Mouse (Mus musculus) embryonic stem cell, embryonic (primary cell): ENCODE data around the gene Anks1.

ENCODE experiments used
- CTCF ChIA-PET, 4 experiments: fragments of 300-600 bp in 2 of 4; fragments of 350-600 bp in 2 of 4; sonication (Branson Sonifier 250); formaldehyde crosslinking; loops; one replicate each; lab custom pipeline; 2022; ENCODE audit warnings: inconsistent platforms in 2 of 4; lab: Charles Lee
- POLR2A ChIA-PET, 4 experiments: fragments of 300-600 bp in 2 of 4; fragments of 350-600 bp in 2 of 4; sonication (Branson Sonifier 250); formaldehyde crosslinking; loops; one replicate each; lab custom pipeline; 2022; ENCODE audit warnings: antibody characterized with exemption in 4 of 4, inconsistent platforms in 1 of 4; lab: Charles Lee

Anks1 gene

GRCm38 (mm10) chr17:28058346-28058745 lies 149.2 kb downstream of the Anks1 start:
- CTCF ChIA-PET, result interaction anchor here (0.5 to 3.6 kb wide), 10 partner anchors 9 to 351 kb away, joined by 3 to 36 read pairs (median 4); partner anchors contain the start of gene Tcp11 (in 1 of the 4)
- POLR2A ChIA-PET, result interaction anchor here in 2 of 4 experiments (0.8 to 7.4 kb wide), 16 partner anchors 9 to 96 kb away, joined by 3 to 28 read pairs (median 5); no protein-coding TSS in a partner anchor

- ChIA-PET CTCF (interaction anchor here (0.6 to 3.4 kb wide), 41 partner anchors 9 to 352 kb away, joined by 3 to 50 read pairs (median 7); partner anchors contain the start of gene Tcp11 (in 1 of the 4)), POLR2A (interaction anchor here in 3 of 4 experiments (0.7 to 7.4 kb wide), 24 partner anchors 8 to 204 kb away, joined by 3 to 28 read pairs (median 6); partner anchors contain the start of genes Tcp11 (in 1 of the 3) and Uhrf1bp1 (in 1 of the 3))
Measured at GRCm38 (mm10) chr17:28060681-28061080, 151.6 kb downstream of the Anks1 start.

GRCm38 (mm10) chr17:28061472-28061871 lies 152.4 kb downstream of the Anks1 start:
- ChIA-PET CTCF (interaction anchor here (0.5 to 3.4 kb wide), 85 partner anchors 8 to 412 kb away, joined by 3 to 50 read pairs (median 4); partner anchors contain the start of genes Tcp11 (in 2 of the 4), Anks1 (in 1 of the 4) and Uhrf1bp1 (in 1 of the 4)), POLR2A (interaction anchor here (0.5 to 7.4 kb wide), 40 partner anchors 9 to 505 kb away, joined by 3 to 28 read pairs (median 4); partner anchors contain the start of genes Tcp11 (in 2 of the 4), Def6 (in 1 of the 4) and Hmga1 (in 1 of the 4))

GRCm38 (mm10) chr17:28062710-28063109 lies 153.6 kb downstream of the Anks1 start:
- ChIA-PET POLR2A (interaction anchor here in 2 of 4 experiments (0.9 to 7.4 kb wide), 6 partner anchors 11 to 207 kb away, joined by 3 to 28 read pairs (median 8); partner anchors contain the start of gene Uhrf1bp1 (in 1 of the 2)), CTCF (interaction anchor here in 2 of 4 experiments (1.1 to 3.4 kb wide), 7 partner anchors 9 to 98 kb away, joined by 3 to 50 read pairs (median 16); no protein-coding TSS in a partner anchor)

- POLR2A ChIA-PET, result interaction anchor here in 2 of 4 experiments (0.9 to 7.4 kb wide), 6 partner anchors 11 to 207 kb away, joined by 3 to 28 read pairs (median 6); partner anchors contain the start of gene Uhrf1bp1 (in 1 of the 2)
Measured at GRCm38 (mm10) chr17:28063163-28063562, 154.1 kb downstream of the Anks1 start.

GRCm38 (mm10) chr17:28067303-28067702 lies 158.2 kb downstream of the Anks1 start:
- ChIA-PET CTCF (interaction anchor here in 1 of 4 experiments (0.6 to 1.2 kb wide), 2 partner anchors 19 to 46 kb away, joined by 3 to 11 read pairs; no protein-coding TSS in a partner anchor), POLR2A (interaction anchor here in 2 of 4 experiments (0.6 to 2.4 kb wide), 7 partner anchors 9 to 735 kb away, joined by 3 to 5 read pairs (median 3); no protein-coding TSS in a partner anchor)

More at GRCm38 (mm10) chr17:28063163-28063562, 154.1 kb downstream of the Anks1 start:
- CTCF ChIA-PET, result interaction anchor here in 2 of 4 experiments (1.1 to 3.2 kb wide), 3 partner anchors 10 to 15 kb away, joined by 3 to 50 read pairs (median 34); no protein-coding TSS in a partner anchor

- CTCF ChIA-PET, result interaction anchor here (0.6 to 2.6 kb wide), 24 partner anchors 8 to 825 kb away, joined by 3 to 18 read pairs (median 4); partner anchors contain the start of gene Tcp11 (in 2 of the 4)
- POLR2A ChIA-PET, result interaction anchor here (0.5 to 2.4 kb wide), 29 partner anchors 8 to 487 kb away, joined by 3 to 15 read pairs (median 4); partner anchors contain the start of gene Tcp11 (in 3 of the 4)
Measured at GRCm38 (mm10) chr17:28069446-28069845, 160.3 kb downstream of the Anks1 start.

GRCm38 (mm10) chr17:28070256-28070655 lies 161.2 kb downstream of the Anks1 start:
- CTCF ChIA-PET, result interaction anchor here in 3 of 4 experiments (0.6 to 2.6 kb wide), 11 partner anchors 9 to 1384 kb away, joined by 3 to 13 read pairs (median 6); partner anchors contain the start of gene Tcp11 (in 1 of the 3)
- POLR2A ChIA-PET, result interaction anchor here in 3 of 4 experiments (0.6 to 2.4 kb wide), 15 partner anchors 9 to 80 kb away, joined by 3 to 15 read pairs (median 5); partner anchors contain the start of gene Tcp11 (in 3 of the 3)

GRCm38 (mm10) chr17:28072730-28073129 lies 163.6 kb downstream of the Anks1 start:
- CTCF ChIA-PET, result interaction anchor here (0.6 to 2.3 kb wide), 15 partner anchors 8 to 1160 kb away, joined by 3 to 13 read pairs (median 4); partner anchors contain the start of gene Tcp11 (in 1 of the 4)
- POLR2A ChIA-PET, result interaction anchor here in 3 of 4 experiments (0.5 to 2.6 kb wide), 11 partner anchors 11 to 392 kb away, joined by 3 to 10 read pairs (median 6); partner anchors contain the start of gene Ppard (in 1 of the 3)

- ChIA-PET POLR2A (interaction anchor here (0.6 to 2.6 kb wide), 26 partner anchors 8 to 260 kb away, joined by 3 to 10 read pairs (median 3); no protein-coding TSS in a partner anchor), CTCF (interaction anchor here (0.6 to 1.7 kb wide), 12 partner anchors 11 to 405 kb away, joined by 3 to 7 read pairs (median 4); no protein-coding TSS in a partner anchor)
Measured at GRCm38 (mm10) chr17:28074486-28074885, 165.4 kb downstream of the Anks1 start.

GRCm38 (mm10) chr17:28078028-28078427 lies 168.9 kb downstream of the Anks1 start:
- CTCF ChIA-PET, result interaction anchor here in 3 of 4 experiments (0.7 to 1.8 kb wide), 4 partner anchors 16 to 316 kb away, joined by 3 to 12 read pairs (median 4); no protein-coding TSS in a partner anchor
- POLR2A ChIA-PET, result interaction anchor here (0.5 to 2.9 kb wide), 8 partner anchors 10 to 393 kb away, joined by 3 to 7 read pairs (median 6); no protein-coding TSS in a partner anchor

- ChIA-PET POLR2A (interaction anchor here (0.7 to 3.1 kb wide), 36 partner anchors 8 to 524 kb away, joined by 3 to 20 read pairs (median 4); partner anchors contain the start of genes Hmga1 (in 2 of the 4), Taf11 (in 2 of the 4), Anks1 (in 1 of the 4) and Nudt3 (in 1 of the 4)), CTCF (interaction anchor here (0.6 to 3.6 kb wide), 27 partner anchors 10 to 523 kb away, joined by 3 to 19 read pairs (median 5); partner anchors contain the start of gene Hmga1 (in 1 of the 4))
Measured at GRCm38 (mm10) chr17:28079618-28080017, 170.5 kb downstream of the Anks1 start.

GRCm38 (mm10) chr17:28080045-28080816 lies 171.1 kb downstream of the Anks1 start, which contains the start of gene Tcp11:
TSS of gene Tcp11 (minus strand) at chr17:28080639.
- ChIA-PET POLR2A (interaction anchor here (0.5 to 3.1 kb wide), 87 partner anchors 9 to 1409 kb away, joined by 3 to 20 read pairs (median 4); partner anchors contain the start of genes Taf11 (in 3 of the 4), Hmga1 (in 2 of the 4), Anks1 (in 1 of the 4) and Def6 (in 1 of the 4)), CTCF (interaction anchor here (0.5 to 3.6 kb wide), 57 partner anchors 8 to 524 kb away, joined by 3 to 19 read pairs (median 5); partner anchors contain the start of genes Def6 (in 1 of the 4) and Hmga1 (in 1 of the 4))

GRCm38 (mm10) chr17:28080817-28081165 lies 171.7 kb downstream of the Anks1 start:
- CTCF ChIA-PET, result interaction anchor here (0.5 to 3.6 kb wide), 48 partner anchors 8 to 524 kb away, joined by 3 to 19 read pairs (median 5); partner anchors contain the start of genes Def6 (in 1 of the 4) and Hmga1 (in 1 of the 4)
- POLR2A ChIA-PET, result interaction anchor here (0.5 to 3.1 kb wide), 85 partner anchors 8 to 1409 kb away, joined by 3 to 20 read pairs (median 4); partner anchors contain the start of genes Taf11 (in 3 of the 4), Hmga1 (in 2 of the 4), Anks1 (in 1 of the 4) and Def6 (in 1 of the 4)

GRCm38 (mm10) chr17:28081385-28081784 lies 172.3 kb downstream of the Anks1 start:
- ChIA-PET POLR2A (interaction anchor here (0.6 to 3.1 kb wide), 47 partner anchors 9 to 527 kb away, joined by 3 to 20 read pairs (median 4); partner anchors contain the start of genes Hmga1 (in 2 of the 4), AI413582 (in 1 of the 4), Def6 (in 1 of the 4) and Rpl10a (in 1 of the 4)), CTCF (interaction anchor here (0.6 to 3.6 kb wide), 24 partner anchors 12 to 498 kb away, joined by 3 to 19 read pairs (median 4); partner anchors contain the start of gene Def6 (in 1 of the 4))

GRCm38 (mm10) chr17:28081856-28082255 lies 172.8 kb downstream of the Anks1 start:
- POLR2A ChIA-PET, result interaction anchor here (0.6 to 3.1 kb wide), 49 partner anchors 8 to 851 kb away, joined by 3 to 20 read pairs (median 4); partner anchors contain the start of genes Hmga1 (in 2 of the 4), AI413582 (in 1 of the 4), Def6 (in 1 of the 4) and Rpl10a (in 1 of the 4)

More at GRCm38 (mm10) chr17:28081856-28082255, 172.8 kb downstream of the Anks1 start:
- CTCF ChIA-PET, result interaction anchor here (0.6 to 3.6 kb wide), 27 partner anchors 11 to 499 kb away, joined by 3 to 19 read pairs (median 3); no protein-coding TSS in a partner anchor
